Mouse (Mus musculus): ENCODE results near the gene Ppard.

DNA sequence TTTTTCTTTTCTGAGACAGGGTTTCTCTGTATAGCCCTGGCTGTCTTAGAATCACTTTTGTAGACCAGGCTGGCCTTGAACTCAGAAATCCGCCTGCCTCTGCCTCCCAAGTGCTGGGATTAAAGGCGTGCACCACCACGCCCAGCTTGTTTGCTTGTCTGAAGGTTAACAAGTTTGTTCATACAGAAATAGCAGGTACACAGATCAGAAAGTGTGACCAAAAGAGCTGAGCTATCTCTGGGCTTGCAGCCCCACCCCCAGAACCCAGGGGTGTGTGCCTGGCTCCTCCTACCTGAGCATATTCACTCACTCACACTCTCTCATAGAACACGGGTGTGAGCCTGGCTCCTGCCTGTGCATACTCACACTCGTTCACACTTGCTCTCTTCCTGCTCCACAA, 34.8 kb downstream of the Ppard start:
- no peak for TF ChIP-seq EP300 (IDR thresholded peaks at IDR 0.05; ENCODE audit: low read depth)
- no peak for TF ChIP-seq CTCF (IDR thresholded peaks at IDR 0.05; ENCODE audit: low read depth)
